Mouse (Mus musculus) thymus, postnatal 4 days (tissue): ENCODE results near the gene Pigx.

Source experiments
- DNase-seq: peaks from one replicate; pipeline ENCODE4 v3.0.0; 2021

The Pigx gene

GRCm38 (mm10) chr16:32042367-32042766 lies 57.2 kb downstream of the Pigx start:
- DNase-seq = no peak
